Mouse (Mus musculus) liver, postnatal 0 days (tissue): ENCODE measurements at regions not wholly inside any gene's neighbourhood (a gene's known extent, or its start where the extent isn't known, plus 50 kb on each side); places are given as distances from the start of the nearest gene placed in this dataset.

ENCODE experiments used
- ATAC-seq: fragments of 200-750 bp; cut with Nextera tagmentation; 2 replicates; pipeline ENCODE4 v1.8.0; 2017; ENCODE audit warnings: mild to moderate bottlenecking, moderate library complexity
- DNase-seq: peaks from one replicate; pipeline ENCODE4 v3.0.0-alpha.2; 2016
- H3K27ac ChIP-seq: fragments of 300-500 bp; sonication (generic); 2 replicates; pipeline ENCODE4 v1.5.1; 2014; ENCODE audit warnings: antibody characterized with exemption, moderate library complexity, mild to moderate bottlenecking, low read depth
- H3K27me3 ChIP-seq: fragments of 300-500 bp; sonication (generic); 2 replicates; pipeline ENCODE4 v1.6.1; 2014; ENCODE audit warnings: low read length, control low read depth, mixed read lengths; ENCODE audit not compliant: insufficient read depth
- H3K36me3 ChIP-seq: fragments of 300-500 bp; sonication (generic); replicated peaks from 2 replicates; pipeline ENCODE4 v1.6.1; 2014; ENCODE audit warnings: mild to moderate bottlenecking, control low read depth, low read length, moderate library complexity, mixed read lengths; ENCODE audit not compliant: insufficient read depth
- H3K4me1 ChIP-seq: fragments of 300-500 bp; sonication (generic); 2 replicates; pipeline ENCODE4 v1.6.1; 2014; ENCODE audit warnings: antibody characterized with exemption, mild to moderate bottlenecking, control low read depth; ENCODE audit not compliant: insufficient read depth
- H3K4me2 ChIP-seq: fragments of 300-500 bp; sonication (generic); 2 replicates; pipeline ENCODE4 v1.6.1; 2014; ENCODE audit warnings: low read depth, mild to moderate bottlenecking, low read length, moderate library complexity, mixed read lengths
- H3K4me3 ChIP-seq: fragments of 300-500 bp; sonication (generic); 2 replicates; pipeline ENCODE4 v1.5.1; 2014; ENCODE audit warnings: low read depth, low read length
- H3K9ac ChIP-seq: fragments of 300-500 bp; sonication (generic); replicated peaks from 2 replicates; pipeline ENCODE4 v1.6.1; 2014; ENCODE audit warnings: mild to moderate bottlenecking, moderate library complexity
- H3K9me3 ChIP-seq: fragments of 300-500 bp; sonication (generic); 2 replicates; pipeline ENCODE4 v1.6.1; 2016; ENCODE audit warnings: mild to moderate bottlenecking, control low read depth, low read length, mixed read lengths
- CTCF ChIP-seq: sonication (generic); IDR thresholded peaks from 2 replicates; pipeline ENCODE4 v1.5.1; 2016; ENCODE audit warnings: antibody characterized with exemption, low read depth
- EP300 ChIP-seq: IDR thresholded peaks from 2 replicates; pipeline ENCODE4 v1.6.1; 2016; ENCODE audit warnings: antibody characterized with exemption, low read depth, mild to moderate bottlenecking
- WGBS: fragments of 180-500 bp; shearing (Covaris S2); extraction: QIAGEN DNeasy Blood & Tissue Kit; methylation state at CpG from one replicate; pipeline ENCODE4 v1.1.7; 2014; ENCODE audit not compliant: insufficient replicate concordance; 5-methylcytosine and 5-hydroxymethylcytosine counted together

GRCm38 (mm10) chr12:51523866-51524265 is 69.3 kb upstream of the Coch start:
- H3K36me3 ChIP-seq, result no peaks in the 10 kb centered on the region
- H3K9me3 ChIP-seq, result no peaks in the 10 kb centered on the region
- ATAC-seq, result peak; percentile 13; the same call in 1 of the 2 replicates
- peak; percentile 21 for DNase-seq
- H3K27ac ChIP-seq, result no peak overlapping the region
- H3K4me1 ChIP-seq, result no peaks in the 10 kb centered on the region
- H3K9ac ChIP-seq, result no peak overlapping the region
- no peak overlapping the region for H3K4me2 ChIP-seq
- H3K4me3 ChIP-seq, result no peak overlapping the region
- H3K27me3 ChIP-seq, result no peaks in the 10 kb centered on the region
- 62% methylated on average over 4 of the region's 4 CpGs for WGBS
- TF ChIP-seq EP300, result no peak
- TF ChIP-seq CTCF, result no peak

- 71% methylated on average over 2 of the region's 2 CpGs for WGBS
- Histone ChIP-seq H3K9ac (no peak overlapping the region), H3K9me3 (no peaks in the 10 kb centered on the region), H3K27me3 (no peaks in the 10 kb centered on the region), H3K4me1 (no peaks in the 10 kb centered on the region), H3K27ac (no peak overlapping the region), H3K36me3 (no peaks in the 10 kb centered on the region), H3K4me3 (no peak overlapping the region), H3K4me2 (no peak overlapping the region)
- ATAC-seq, result no peak
- TF ChIP-seq CTCF (no peak), EP300 (no peak)
- no peak for DNase-seq
Observed at GRCm38 (mm10) chr12:51527854-51528253, 65.3 kb upstream of the Coch start.

- no peak overlapping the region for H3K4me3 ChIP-seq
- TF ChIP-seq EP300 (no peak), CTCF (no peak)
- H3K4me2 ChIP-seq, result no peak overlapping the region
- 19% methylated on average over 5 of the region's 5 CpGs for WGBS
- H3K9me3 ChIP-seq, result no peaks in the 10 kb centered on the region
- ATAC-seq (no peak), DNase-seq (no peak)
- H3K27ac ChIP-seq, result no peak overlapping the region
- no peaks in the 10 kb centered on the region for H3K4me1 ChIP-seq
- H3K9ac ChIP-seq, result no peak overlapping the region
- no peaks in the 10 kb centered on the region for H3K36me3 ChIP-seq
- no peaks in the 10 kb centered on the region for H3K27me3 ChIP-seq
Observed at GRCm38 (mm10) chr12:51534606-51535005, 58.5 kb upstream of the Coch start.

GRCm38 (mm10) chr12:51535056-51535640 is 58.0 kb upstream of the Coch start:
- 41% methylated on average over 5 of the region's 5 CpGs for WGBS

More at GRCm38 (mm10) chr12:51535056-51535640, 58.0 kb upstream of the Coch start:
- no peak overlapping the region for H3K27ac ChIP-seq
- no peak for ATAC-seq
- H3K36me3 ChIP-seq, result no peaks in the 10 kb centered on the region
- no peaks in the 10 kb centered on the region for H3K27me3 ChIP-seq
- H3K4me2 ChIP-seq, result no peak overlapping the region
- TF ChIP-seq EP300, result no peak
- no peak for TF ChIP-seq CTCF
- no peak for DNase-seq
- no peaks in the 10 kb centered on the region for H3K4me1 ChIP-seq
- H3K4me3 ChIP-seq, result no peak overlapping the region
- H3K9ac ChIP-seq, result no peak overlapping the region
- no peaks in the 10 kb centered on the region for H3K9me3 ChIP-seq
